Mouse (Mus musculus): ENCODE results near the gene Rasal2.

- no peak for TF ChIP-seq GATA1 (IDR thresholded peaks at IDR 0.05; ENCODE audit: low read length)
- TF ChIP-seq TAL1 (IDR thresholded peaks at IDR 0.05; ENCODE audit: low read length) = no peak
These were observed 20.9 kb upstream of the Rasal2 start for GRCm38 (mm10) chr1:157433316-157433715.

Measured in erythroblast, embryonic 14.5 days (primary cell).